Mouse (Mus musculus): ENCODE measurements at regions not wholly inside any gene's neighbourhood (a gene's known extent, or its start where the extent isn't known, plus 50 kb on each side); places are given as distances from the start of the nearest gene placed in this dataset.

DNA sequence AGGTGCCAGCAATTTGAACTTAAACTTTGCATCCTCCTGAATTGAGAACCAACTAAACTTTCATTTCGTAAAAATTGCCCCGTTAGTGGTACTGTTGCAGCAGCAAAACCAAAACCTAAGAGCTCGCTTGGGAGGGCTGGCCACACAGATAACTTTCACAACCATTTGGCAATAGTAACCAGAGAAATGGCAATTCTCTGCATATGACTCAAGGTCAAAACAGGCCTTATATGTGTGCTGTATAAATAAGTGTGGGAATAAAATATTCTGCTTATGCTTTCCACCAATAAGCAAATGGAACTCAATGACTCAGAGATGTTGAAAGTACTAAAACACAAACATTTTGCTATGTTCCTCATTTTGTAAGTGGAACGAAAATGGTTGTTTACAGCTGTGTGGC is 550.3 kb downstream of the Car8 start:
- H3K4me3 ChIP-seq (ENCODE audit: low read length) = no peak overlapping the region
- H3K4me2 ChIP-seq (ENCODE audit: low read depth, low read length) = no peak overlapping the region
- H3K4me1 ChIP-seq (ENCODE audit: control insufficient read depth, insufficient read depth, low read length) = no peaks in the 10 kb centered on the region
- ATAC-seq = no peak
- no peak overlapping the region for H3K9ac ChIP-seq (ENCODE audit: low read depth, low read length)
- no peaks in the 10 kb centered on the region for H3K27me3 ChIP-seq (replicated peaks; ENCODE audit: control insufficient read depth, insufficient read depth, low read length)
- no peak overlapping the region for H3K27ac ChIP-seq (ENCODE audit: low read length)
- no peaks in the 10 kb centered on the region for H3K36me3 ChIP-seq (ENCODE audit: control insufficient read depth, insufficient read depth, low read length)
- H3K9me3 ChIP-seq (ENCODE audit: control insufficient read depth, low read length) = no peaks in the 10 kb centered on the region
- 85% methylated on average over 4 of the region's 4 CpGs for WGBS

DNA sequence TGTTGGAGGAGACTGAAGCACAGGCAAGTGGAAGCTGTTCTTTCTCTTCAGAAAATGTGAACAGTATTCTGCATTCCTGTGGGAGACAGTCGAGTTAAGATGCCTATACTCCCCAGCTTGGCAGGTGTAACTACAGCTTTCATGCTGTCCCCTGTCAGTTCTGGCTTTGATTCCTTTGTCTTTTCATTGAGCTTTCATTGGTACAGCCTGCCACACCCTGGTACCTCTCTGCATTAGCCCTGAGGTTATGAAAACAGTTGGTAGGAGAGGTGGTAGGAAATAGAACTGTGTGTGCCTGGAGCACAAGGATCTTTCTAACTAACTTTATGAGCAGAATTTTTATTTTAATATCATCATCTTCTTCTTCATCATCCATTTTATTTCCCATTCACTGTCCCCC is 551.6 kb downstream of the Car8 start:
- Histone ChIP-seq H3K4me1 (ENCODE audit: control insufficient read depth, insufficient read depth, low read length) (no peaks in the 10 kb centered on the region), H3K27ac (ENCODE audit: low read length) (no peak overlapping the region), H3K4me2 (ENCODE audit: low read depth, low read length) (no peak overlapping the region), H3K9me3 (ENCODE audit: control insufficient read depth, low read length) (no peaks in the 10 kb centered on the region), H3K4me3 (ENCODE audit: low read length) (no peak overlapping the region), H3K36me3 (ENCODE audit: control insufficient read depth, insufficient read depth, low read length) (no peaks in the 10 kb centered on the region), H3K27me3 (replicated peaks; ENCODE audit: control insufficient read depth, insufficient read depth, low read length) (no peaks in the 10 kb centered on the region), H3K9ac (ENCODE audit: low read depth, low read length) (no peak overlapping the region)
- no peak for ATAC-seq
- 69% methylated on average over 1 of the region's 1 CpGs for WGBS

DNA sequence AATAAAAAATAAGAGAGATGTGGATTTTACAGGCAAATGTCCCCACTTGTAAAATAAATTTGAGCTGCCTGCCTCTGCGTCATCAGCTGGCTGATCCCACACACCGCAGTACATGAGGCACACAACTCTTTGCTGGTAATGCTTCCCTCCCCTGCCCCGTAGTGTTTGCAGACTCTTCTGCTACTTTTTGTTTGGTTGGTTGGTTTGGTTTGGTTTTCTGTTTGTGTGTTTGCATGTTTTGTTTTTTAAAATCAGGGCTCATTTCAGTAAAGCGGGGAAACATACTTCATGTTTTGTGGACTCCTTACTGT is 568.1 kb downstream of the Car8 start:
- Histone ChIP-seq H3K27ac (ENCODE audit: low read length) (peak overlapping the region; percentile 37), H3K4me2 (ENCODE audit: low read depth, low read length) (no peak overlapping the region)
- 60% methylated on average over 4 of the region's 4 CpGs for WGBS

DNA sequence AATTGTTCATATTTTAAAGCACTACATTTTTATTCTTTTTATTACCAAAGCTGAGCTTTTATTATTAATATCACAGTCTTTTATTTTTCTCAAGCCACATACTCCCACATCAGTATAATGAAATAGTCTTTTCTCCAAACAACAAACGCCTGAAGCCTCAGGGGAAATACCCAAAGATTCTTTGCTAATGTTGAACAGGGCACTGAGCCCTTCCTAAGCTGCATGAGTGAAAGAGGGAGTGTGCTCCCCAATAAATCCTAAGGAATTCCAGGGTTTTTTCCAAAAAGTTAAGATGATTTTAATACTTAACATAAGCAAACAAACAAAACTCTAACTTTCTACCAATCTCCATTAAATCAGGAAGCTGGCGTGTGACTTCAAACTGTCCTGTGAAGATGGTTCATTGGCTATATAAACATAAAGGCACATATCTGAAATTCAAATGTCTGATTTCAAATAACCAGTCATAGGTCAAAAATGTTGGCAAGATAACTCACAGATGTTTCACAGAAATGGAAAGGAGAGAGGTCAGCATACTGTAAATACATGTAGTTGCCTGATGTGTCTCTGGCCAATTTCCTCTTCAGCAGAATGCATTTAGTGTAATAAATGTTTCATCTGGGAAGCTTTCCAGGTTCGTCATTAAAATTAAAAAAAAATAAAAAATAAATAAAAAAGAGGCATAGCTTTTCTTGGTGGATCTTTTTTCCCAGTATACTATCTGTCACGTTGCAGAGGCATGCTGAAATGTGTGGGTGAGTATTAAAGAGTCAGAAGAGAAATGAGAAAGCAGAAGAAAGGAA is 568.6 kb downstream of the Car8 start:
- no peak overlapping the region for H3K9ac ChIP-seq (ENCODE audit: low read depth, low read length)
- peak; percentile 65 for ATAC-seq
- H3K4me2 ChIP-seq (ENCODE audit: low read depth, low read length) = no peak overlapping the region
- H3K4me3 ChIP-seq (ENCODE audit: low read length) = no peak overlapping the region
- no peaks in the 10 kb centered on the region for H3K4me1 ChIP-seq (ENCODE audit: control insufficient read depth, insufficient read depth, low read length)
- H3K9me3 ChIP-seq (ENCODE audit: control insufficient read depth, low read length) = no peaks in the 10 kb centered on the region
- H3K27me3 ChIP-seq (replicated peaks; ENCODE audit: control insufficient read depth, insufficient read depth, low read length) = no peaks in the 10 kb centered on the region
- H3K36me3 ChIP-seq (ENCODE audit: control insufficient read depth, insufficient read depth, low read length) = no peaks in the 10 kb centered on the region
- WGBS = 42% methylated on average over 4 of the region's 4 CpGs
- H3K27ac ChIP-seq (ENCODE audit: low read length) = no peak overlapping the region

More for the DNA sequence above, 568.1 kb downstream of the Car8 start:
- no peaks in the 10 kb centered on the region for H3K36me3 ChIP-seq (ENCODE audit: control insufficient read depth, insufficient read depth, low read length)
- peak; percentile 52 for ATAC-seq
- no peaks in the 10 kb centered on the region for H3K4me1 ChIP-seq (ENCODE audit: control insufficient read depth, insufficient read depth, low read length)
- H3K9me3 ChIP-seq (ENCODE audit: control insufficient read depth, low read length) = no peaks in the 10 kb centered on the region
- H3K9ac ChIP-seq (ENCODE audit: low read depth, low read length) = no peak overlapping the region
- H3K4me3 ChIP-seq (ENCODE audit: low read length) = no peak overlapping the region
- no peaks in the 10 kb centered on the region for H3K27me3 ChIP-seq (replicated peaks; ENCODE audit: control insufficient read depth, insufficient read depth, low read length)

DNA sequence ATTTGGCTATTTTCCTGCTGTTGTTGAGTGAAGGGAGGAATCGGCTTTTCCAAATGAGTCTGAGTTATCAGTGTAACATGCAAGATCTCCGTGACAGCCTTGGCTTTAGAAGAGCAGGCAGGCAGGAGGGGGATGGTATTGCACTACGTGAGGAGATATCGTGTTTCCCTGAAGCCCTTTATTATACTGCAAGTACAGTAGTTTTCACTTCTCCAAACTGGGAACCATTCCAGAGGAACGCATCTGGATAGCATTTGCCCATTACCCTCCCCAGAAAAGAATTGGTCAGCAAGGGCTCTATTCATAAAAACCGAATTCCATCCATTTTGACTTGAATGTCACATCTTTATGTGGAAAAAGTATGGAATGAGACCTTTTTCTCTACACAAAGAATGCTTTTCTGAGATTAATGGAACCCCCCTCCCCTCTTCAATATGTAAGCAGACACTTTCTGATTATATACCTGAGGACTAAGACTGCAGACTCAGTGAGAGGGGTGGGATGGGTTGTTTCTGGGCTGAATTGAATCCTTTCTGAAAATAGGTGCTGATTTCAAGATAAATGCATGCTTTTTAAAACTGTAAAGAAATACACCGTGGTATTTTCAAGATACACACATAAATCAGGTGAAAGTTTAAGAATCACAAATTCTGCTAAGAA is 571.8 kb downstream of the Car8 start:
- no peaks in the 10 kb centered on the region for H3K27me3 ChIP-seq (replicated peaks; ENCODE audit: control insufficient read depth, insufficient read depth, low read length)
- H3K9me3 ChIP-seq (ENCODE audit: control insufficient read depth, low read length) = no peaks in the 10 kb centered on the region
- H3K9ac ChIP-seq (ENCODE audit: low read depth, low read length) = no peak overlapping the region
- H3K4me1 ChIP-seq (ENCODE audit: control insufficient read depth, insufficient read depth, low read length) = no peaks in the 10 kb centered on the region
- 60% methylated on average over 7 of the region's 7 CpGs for WGBS
- no peaks in the 10 kb centered on the region for H3K36me3 ChIP-seq (ENCODE audit: control insufficient read depth, insufficient read depth, low read length)
- no peak overlapping the region for H3K4me2 ChIP-seq (ENCODE audit: low read depth, low read length)
- no peak overlapping the region for H3K4me3 ChIP-seq (ENCODE audit: low read length)
- no peak overlapping the region for H3K27ac ChIP-seq (ENCODE audit: low read length)
- no peak for ATAC-seq

DNA sequence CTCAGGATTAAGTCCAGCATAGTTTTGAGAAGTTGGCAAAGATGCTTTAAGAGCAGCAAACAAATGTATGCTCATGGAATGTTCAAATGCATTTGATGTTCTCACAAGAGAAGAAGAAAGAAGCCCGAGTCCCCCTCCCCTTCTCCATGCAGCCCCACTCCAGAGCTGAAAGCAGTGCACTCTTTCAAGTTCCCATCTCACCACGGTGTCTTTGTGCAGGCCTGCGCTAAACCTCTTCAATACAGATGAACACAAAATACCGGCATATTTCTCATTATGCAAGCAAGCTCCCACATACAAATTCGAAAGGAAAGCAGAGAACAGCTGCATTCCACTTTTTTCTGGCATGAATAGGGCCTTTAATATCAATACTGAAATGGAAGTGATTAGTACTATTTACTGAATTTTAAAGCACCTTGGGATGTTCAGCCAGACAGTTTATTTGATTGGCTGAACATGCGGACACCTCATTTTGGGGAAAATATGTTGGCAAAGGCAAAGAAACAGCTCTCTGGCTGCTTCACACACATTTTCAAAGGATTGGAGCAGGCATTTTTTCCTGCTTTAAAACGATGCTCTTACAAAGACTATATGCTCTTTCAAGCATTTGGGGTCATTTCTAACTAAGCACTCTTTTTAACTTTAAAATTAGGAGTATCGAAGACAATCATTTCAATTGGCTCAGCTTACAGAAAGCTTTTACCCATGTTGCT is 595.8 kb downstream of the Car8 start:
- WGBS = 80% methylated on average over 8 of the region's 8 CpGs
- Histone ChIP-seq H3K4me2 (ENCODE audit: low read depth, low read length) (no peak overlapping the region), H3K4me1 (ENCODE audit: control insufficient read depth, insufficient read depth, low read length) (no peaks in the 10 kb centered on the region), H3K27me3 (replicated peaks; ENCODE audit: control insufficient read depth, insufficient read depth, low read length) (no peaks in the 10 kb centered on the region), H3K4me3 (ENCODE audit: low read length) (no peak overlapping the region), H3K9me3 (ENCODE audit: control insufficient read depth, low read length) (no peaks in the 10 kb centered on the region), H3K36me3 (ENCODE audit: control insufficient read depth, insufficient read depth, low read length) (no peaks in the 10 kb centered on the region), H3K27ac (ENCODE audit: low read length) (no peak overlapping the region), H3K9ac (ENCODE audit: low read depth, low read length) (no peak overlapping the region)
- ATAC-seq = no peak

DNA sequence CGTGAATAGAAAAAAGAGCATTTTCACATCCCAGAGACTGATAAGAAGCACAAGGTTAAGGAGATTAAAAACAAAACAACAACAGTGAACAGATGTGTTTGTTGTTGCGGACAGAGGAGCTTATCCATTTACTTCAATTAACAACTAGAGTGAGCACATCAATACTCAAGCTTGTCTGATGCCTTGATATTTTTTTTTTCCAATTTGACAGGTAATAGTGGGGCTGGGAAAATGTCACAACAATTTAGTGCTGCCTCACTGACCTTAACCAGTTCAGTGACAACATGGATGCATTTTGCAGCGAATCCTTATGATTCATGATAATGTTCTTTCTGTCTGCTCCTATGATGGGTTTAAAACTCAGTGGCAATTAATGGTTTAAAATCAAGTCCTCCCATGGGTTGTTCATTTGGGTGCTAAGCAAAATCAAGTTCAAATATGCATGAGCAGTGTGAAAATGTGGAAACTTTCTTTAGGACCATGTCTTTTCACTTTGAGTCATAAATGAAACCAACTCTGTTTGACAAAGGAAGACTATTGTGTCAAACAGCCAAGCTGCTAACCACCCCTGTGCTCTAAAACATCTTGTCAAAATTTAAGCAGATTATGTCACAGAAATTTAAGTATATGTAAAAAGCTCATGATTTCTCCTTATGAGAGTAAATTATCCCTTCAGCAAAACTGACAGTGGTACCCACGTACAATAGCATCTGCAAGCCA is 641.0 kb downstream of the Car8 start:
- H3K4me2 ChIP-seq (ENCODE audit: low read depth, low read length) = no peak overlapping the region
- H3K27me3 ChIP-seq (replicated peaks; ENCODE audit: control insufficient read depth, insufficient read depth, low read length) = no peaks in the 10 kb centered on the region
- no peak overlapping the region for H3K9ac ChIP-seq (ENCODE audit: low read depth, low read length)
- H3K9me3 ChIP-seq (ENCODE audit: control insufficient read depth, low read length) = no peaks in the 10 kb centered on the region
- no peak overlapping the region for H3K27ac ChIP-seq (ENCODE audit: low read length)
- H3K4me3 ChIP-seq (ENCODE audit: low read length) = no peak overlapping the region
- WGBS = 68% methylated on average over 4 of the region's 4 CpGs
- H3K36me3 ChIP-seq (ENCODE audit: control insufficient read depth, insufficient read depth, low read length) = no peaks in the 10 kb centered on the region
- no peak for ATAC-seq
- peaks cover 3% of the 10 kb centered on the region; the same call in 1 of the 2 replicates for H3K4me1 ChIP-seq (ENCODE audit: control insufficient read depth, insufficient read depth, low read length)

DNA sequence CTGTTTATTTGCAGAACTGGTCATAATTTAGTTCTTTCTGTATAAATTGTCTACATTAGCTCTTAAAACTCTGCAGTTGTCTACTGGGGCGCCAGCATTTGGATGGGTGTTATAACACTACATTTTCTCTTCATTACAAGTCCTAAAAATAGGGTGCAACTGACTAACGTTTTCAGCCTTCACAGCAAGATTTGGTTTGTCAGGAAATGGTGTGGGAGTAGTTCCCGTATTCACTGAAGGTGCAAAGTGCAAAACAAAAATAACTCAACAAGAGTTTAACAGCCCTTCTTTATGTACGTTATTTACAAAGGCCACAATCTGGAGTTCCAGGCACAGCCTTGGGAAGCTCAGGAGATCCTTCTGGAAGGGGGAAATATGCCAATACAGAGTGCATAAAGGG is 642.7 kb downstream of the Car8 start:
- Histone ChIP-seq H3K4me1 (ENCODE audit: control insufficient read depth, insufficient read depth, low read length) (peaks cover 3% of the 10 kb centered on the region; the same call in 1 of the 2 replicates), H3K9me3 (ENCODE audit: control insufficient read depth, low read length) (no peaks in the 10 kb centered on the region)
- WGBS = 52% methylated on average over 4 of the region's 4 CpGs

DNA sequence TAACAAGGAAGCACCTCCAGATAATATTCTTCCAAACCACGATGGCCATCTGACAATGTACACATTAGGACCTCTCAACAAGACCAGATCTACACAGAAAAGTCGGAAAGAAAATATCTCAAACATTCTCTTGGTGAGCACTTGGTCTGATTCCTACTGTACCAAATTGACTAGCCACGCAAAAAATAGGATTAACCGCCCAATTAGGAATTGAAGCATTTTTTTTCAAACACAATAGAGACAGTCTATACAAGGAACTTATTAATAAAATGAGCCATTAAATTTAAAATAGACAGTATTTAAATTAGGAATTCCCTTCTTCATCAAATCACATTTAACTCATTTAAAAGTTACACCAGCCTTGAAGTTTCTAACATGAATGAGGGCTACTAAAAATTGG is 655.0 kb downstream of the Car8 start:
- no peaks in the 10 kb centered on the region for H3K4me1 ChIP-seq (ENCODE audit: control insufficient read depth, insufficient read depth, low read length)
- no peaks in the 10 kb centered on the region for H3K36me3 ChIP-seq (ENCODE audit: control insufficient read depth, insufficient read depth, low read length)
- H3K9ac ChIP-seq (ENCODE audit: low read depth, low read length) = no peak overlapping the region
- H3K27me3 ChIP-seq (replicated peaks; ENCODE audit: control insufficient read depth, insufficient read depth, low read length) = no peaks in the 10 kb centered on the region
- no peak for ATAC-seq
- H3K9me3 ChIP-seq (ENCODE audit: control insufficient read depth, low read length) = no peaks in the 10 kb centered on the region
- no peak overlapping the region for H3K27ac ChIP-seq (ENCODE audit: low read length)
- no peak overlapping the region for H3K4me3 ChIP-seq (ENCODE audit: low read length)
- 86% methylated on average over 4 of the region's 4 CpGs for WGBS
- H3K4me2 ChIP-seq (ENCODE audit: low read depth, low read length) = no peak overlapping the region

More for the DNA sequence above, 642.7 kb downstream of the Car8 start:
- 0 out of 2 replicates have a peak overlapping the region, but pooled peaks have one; percentile 28 for H3K27ac ChIP-seq (ENCODE audit: low read length)
- no peaks in the 10 kb centered on the region for H3K27me3 ChIP-seq (replicated peaks; ENCODE audit: control insufficient read depth, insufficient read depth, low read length)
- no peaks in the 10 kb centered on the region for H3K36me3 ChIP-seq (ENCODE audit: control insufficient read depth, insufficient read depth, low read length)
- no peak for ATAC-seq
- H3K4me2 ChIP-seq (ENCODE audit: low read depth, low read length) = no peak overlapping the region
- no peak overlapping the region for H3K4me3 ChIP-seq (ENCODE audit: low read length)
- no peak overlapping the region for H3K9ac ChIP-seq (ENCODE audit: low read depth, low read length)
